Mouse (Mus musculus): ENCODE data around the gene F11.
A peak's percentile ranks its signal among the peaks of the same experiment; 100 is the strongest.

F11 gene

DNA sequence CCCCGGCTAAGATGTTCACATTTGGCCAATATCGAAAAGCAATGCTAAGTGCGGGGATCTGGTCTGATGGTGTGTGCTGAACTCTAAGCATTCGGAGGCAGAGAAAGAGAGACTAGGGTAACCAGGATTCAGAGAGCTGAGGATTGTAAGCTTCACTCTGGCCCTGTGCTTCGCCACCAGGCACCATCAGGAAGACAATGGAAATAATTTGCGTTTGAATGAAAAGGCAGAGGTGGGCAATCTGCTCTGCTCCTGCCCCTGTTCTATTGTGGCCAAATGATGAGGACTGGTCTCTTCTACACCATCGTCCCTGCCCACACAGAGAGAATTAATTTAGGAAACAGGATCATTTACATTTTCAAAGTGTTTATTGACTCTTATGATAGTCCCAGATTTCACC lies 15.5 kb downstream of the F11 start:
- DNase-seq (ENCODE audit: inconsistent age in 2 of 2, low spot score in 1 of 2): no peak

GRCm38 (mm10) chr8:45239363-45239762 lies 22.5 kb downstream of the F11 start:
- DNase-seq (ENCODE audit: inconsistent age in 2 of 2, low spot score in 1 of 2): no peak

- DNase-seq (ENCODE audit: inconsistent age in 2 of 2, low spot score in 1 of 2): peak in 1 of 2 experiments; percentile 71
Measured at GRCm38 (mm10) chr8:45238282-45238681, 23.5 kb downstream of the F11 start.

GRCm38 (mm10) chr8:45236164-45236912 lies 25.5 kb downstream of the F11 start:
- peak; percentile 23 to 83 for DNase-seq (ENCODE audit: inconsistent age in 2 of 2, low spot score in 1 of 2)

DNA sequence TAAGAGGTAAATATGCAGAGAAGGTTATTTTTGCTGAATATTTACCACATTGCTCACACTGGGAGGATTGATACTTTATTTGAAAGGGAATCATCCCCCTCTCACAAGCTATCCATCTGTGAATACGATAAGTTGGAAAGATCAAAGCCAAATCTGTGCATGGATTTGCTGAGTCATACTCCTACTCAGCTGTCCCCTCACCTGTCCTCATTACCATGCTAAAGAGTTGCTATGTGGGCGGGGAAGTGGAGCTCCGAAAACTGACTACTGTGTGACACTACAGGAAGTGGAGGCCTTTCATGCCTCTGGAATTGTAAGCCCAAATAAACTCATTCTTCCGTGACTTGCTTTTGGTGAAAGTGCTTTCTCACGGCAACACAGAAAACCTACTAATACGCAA lies 26.6 kb downstream of the F11 start:
- DNase-seq (ENCODE audit: inconsistent age in 2 of 2, low spot score in 1 of 2): no peak

- no peak for DNase-seq (ENCODE audit: inconsistent age in 2 of 2, low spot score in 1 of 2)
Measured at GRCm38 (mm10) chr8:45233256-45233655, 28.6 kb downstream of the F11 start.

DNA sequence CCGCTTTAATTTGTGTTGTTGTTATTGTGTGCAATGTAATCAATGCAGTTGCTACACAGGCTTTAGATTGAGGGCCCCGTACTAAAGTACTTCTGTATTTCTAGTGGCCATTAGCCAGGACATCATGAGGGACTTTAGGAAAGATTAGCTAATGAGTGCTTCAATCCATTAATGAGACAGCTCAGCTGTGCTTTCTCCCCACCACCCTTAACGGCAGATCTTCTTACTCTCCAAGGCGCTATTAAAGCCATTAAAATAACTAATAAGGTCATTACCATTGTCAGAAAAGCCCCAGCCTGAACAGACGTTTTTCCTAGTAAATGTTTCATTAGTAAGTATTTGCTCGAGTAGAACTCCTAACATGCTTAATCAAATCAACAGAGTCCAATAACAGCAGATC lies 59.4 kb downstream of the F11 start:
- DNase-seq (ENCODE audit: inconsistent age in 2 of 2, low spot score in 1 of 2): no peak

- no peak for DNase-seq (ENCODE audit: inconsistent age in 2 of 2, low spot score in 1 of 2)
Measured at GRCm38 (mm10) chr8:45201605-45202004, 60.2 kb downstream of the F11 start.

DNA sequence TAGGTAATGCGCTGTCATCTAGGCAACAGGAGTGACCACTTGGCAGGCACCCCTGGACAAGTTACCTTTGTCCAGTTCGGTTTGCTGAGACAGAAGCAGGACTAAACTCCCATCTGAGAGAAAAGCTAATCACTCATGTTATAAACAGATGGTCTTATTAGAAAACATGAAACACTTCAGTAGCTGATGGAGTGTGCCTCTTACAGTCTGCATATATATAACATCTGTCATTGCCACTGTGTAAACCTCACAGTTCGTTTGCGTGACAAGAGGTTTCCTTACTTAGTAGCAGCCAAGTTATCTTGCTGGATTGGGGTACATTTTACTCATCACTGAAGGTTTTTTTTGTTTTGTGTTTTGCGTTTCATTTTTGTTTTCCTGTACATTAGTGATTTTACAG lies 64.5 kb downstream of the F11 start:
- no peak for DNase-seq (ENCODE audit: inconsistent age in 2 of 2, low spot score in 1 of 2)

GRCm38 (mm10) chr8:45195954-45196526 lies 65.8 kb downstream of the F11 start:
- DNase-seq (ENCODE audit: inconsistent age in 2 of 2, low spot score in 1 of 2): no peak

Data from adrenal gland, adult (tissue).